Mouse (Mus musculus): ENCODE results near the gene Cdhr3. TPM values are rescaled to one million over a fixed set of nuclear protein-coding genes. Genes with fewer than 3 reads are reported as not detected.

Cdhr3 gene
- polyA plus RNA-seq, 1 experiment from 2014 or later, result not detected

DNA sequence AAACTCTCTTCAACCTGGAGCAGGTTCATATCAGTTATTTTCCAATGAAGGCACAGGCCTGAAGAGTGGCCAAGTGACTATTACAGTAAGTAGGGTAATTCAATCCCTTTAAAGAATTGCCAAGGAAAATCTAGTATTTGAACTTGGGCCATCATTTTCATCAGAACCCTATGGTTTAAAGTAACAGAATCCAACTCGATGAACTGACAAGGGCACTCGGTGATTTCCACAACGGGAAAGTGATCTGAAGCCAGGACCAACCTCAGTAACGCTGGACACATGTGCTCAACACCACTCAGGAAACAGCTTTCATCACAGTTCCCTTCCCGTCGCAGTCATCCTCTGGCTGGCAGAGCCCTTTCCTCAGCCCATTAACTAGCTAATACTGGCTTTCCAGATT lies 68.2 kb downstream of the Cdhr3 start:
- Histone ChIP-seq H3K27ac (ENCODE audit: low read depth, low read length) (no peak overlapping the region), H3K27me3 (ENCODE audit: control insufficient read depth, insufficient read depth, low read length) (peaks cover 6% of the 10 kb centered on the region; the same call in 1 of the 2 replicates), H3K4me3 (ENCODE audit: low read depth, low read length) (no peak overlapping the region), H3K9me3 (ENCODE audit: control insufficient read depth, low read length) (no peaks in the 10 kb centered on the region), H3K4me1 (replicated peaks; ENCODE audit: control insufficient read depth, insufficient read depth, low read length) (no peaks in the 10 kb centered on the region), H3K36me3 (ENCODE audit: control insufficient read depth, insufficient read depth, low read length) (no peaks in the 10 kb centered on the region), H3K9ac (ENCODE audit: low read length) (no peak overlapping the region), H3K4me2 (ENCODE audit: low read depth, low read length, severe bottlenecking) (no peak overlapping the region)
- no peak for DNase-seq (ENCODE audit: low spot score)
- ATAC-seq (replicated peaks; ENCODE audit: low FRiP score), result no peak
- 86% methylated on average over 6 of the region's 6 CpGs for whole genome bisulfite sequencing

GRCm38 (mm10) chr12:33021751-33022150 lies 70.9 kb downstream of the Cdhr3 start:
- H3K36me3 ChIP-seq (ENCODE audit: control insufficient read depth, insufficient read depth, low read length), result no peaks in the 10 kb centered on the region
- no peak overlapping the region for H3K9ac ChIP-seq (ENCODE audit: low read length)
- no peaks in the 10 kb centered on the region for H3K27me3 ChIP-seq (ENCODE audit: control insufficient read depth, insufficient read depth, low read length)
- H3K4me3 ChIP-seq (ENCODE audit: low read depth, low read length), result no peak overlapping the region
- H3K4me2 ChIP-seq (ENCODE audit: low read depth, low read length, severe bottlenecking), result no peak overlapping the region
- H3K9me3 ChIP-seq (ENCODE audit: control insufficient read depth, low read length), result no peaks in the 10 kb centered on the region
- 89% methylated on average over 4 of the region's 4 CpGs for WGBS
- DNase-seq (ENCODE audit: low spot score), result no peak
- no peak overlapping the region for H3K27ac ChIP-seq (ENCODE audit: low read depth, low read length)
- H3K4me1 ChIP-seq (replicated peaks; ENCODE audit: control insufficient read depth, insufficient read depth, low read length), result no peaks in the 10 kb centered on the region
- no peak for ATAC-seq (replicated peaks; ENCODE audit: low FRiP score)

DNA sequence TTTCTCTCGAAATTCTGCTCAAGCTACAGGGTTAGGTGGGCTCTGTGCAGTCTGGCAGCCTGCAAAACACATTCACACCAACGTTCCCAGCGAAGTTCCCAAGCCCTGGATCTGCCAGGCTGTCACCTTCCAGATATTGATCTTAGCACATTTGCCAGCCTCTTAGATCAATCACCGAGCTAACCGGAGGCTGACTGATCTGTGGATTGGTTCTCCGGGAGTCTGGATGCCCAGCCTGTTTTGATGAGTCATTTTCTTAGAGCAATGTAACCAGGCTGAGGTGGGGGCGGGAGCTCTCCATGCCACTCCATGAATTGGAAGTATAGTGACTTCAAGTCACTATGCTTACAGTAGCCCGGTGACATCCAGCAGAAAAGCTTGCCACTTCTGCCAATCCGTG lies 71.5 kb downstream of the Cdhr3 start:
- Histone ChIP-seq H3K27me3 (ENCODE audit: control insufficient read depth, insufficient read depth, low read length) (no peaks in the 10 kb centered on the region), H3K4me2 (ENCODE audit: low read depth, low read length, severe bottlenecking) (no peak overlapping the region), H3K9ac (ENCODE audit: low read length) (no peak overlapping the region), H3K4me3 (ENCODE audit: low read depth, low read length) (no peak overlapping the region), H3K9me3 (ENCODE audit: control insufficient read depth, low read length) (no peaks in the 10 kb centered on the region), H3K27ac (ENCODE audit: low read depth, low read length) (no peak overlapping the region), H3K36me3 (ENCODE audit: control insufficient read depth, insufficient read depth, low read length) (no peaks in the 10 kb centered on the region), H3K4me1 (replicated peaks; ENCODE audit: control insufficient read depth, insufficient read depth, low read length) (no peaks in the 10 kb centered on the region)
- ATAC-seq (replicated peaks; ENCODE audit: low FRiP score), result no peak
- 89% methylated on average over 9 of the region's 9 CpGs for WGBS
- no peak for DNase-seq (ENCODE audit: low spot score)

GRCm38 (mm10) chr12:33020011-33020410 lies 72.7 kb downstream of the Cdhr3 start:
- H3K27me3 ChIP-seq (ENCODE audit: control insufficient read depth, insufficient read depth, low read length), result no peaks in the 10 kb centered on the region
- no peak for DNase-seq (ENCODE audit: low spot score)
- ATAC-seq (replicated peaks; ENCODE audit: low FRiP score), result no peak
- H3K9me3 ChIP-seq (ENCODE audit: control insufficient read depth, low read length), result no peaks in the 10 kb centered on the region
- 90% methylated on average over 6 of the region's 6 CpGs for WGBS
- no peak overlapping the region for H3K4me2 ChIP-seq (ENCODE audit: low read depth, low read length, severe bottlenecking)
- no peak overlapping the region for H3K27ac ChIP-seq (ENCODE audit: low read depth, low read length)
- H3K4me3 ChIP-seq (ENCODE audit: low read depth, low read length), result no peak overlapping the region
- H3K4me1 ChIP-seq (replicated peaks; ENCODE audit: control insufficient read depth, insufficient read depth, low read length), result no peaks in the 10 kb centered on the region
- H3K36me3 ChIP-seq (ENCODE audit: control insufficient read depth, insufficient read depth, low read length), result no peaks in the 10 kb centered on the region
- H3K9ac ChIP-seq (ENCODE audit: low read length), result no peak overlapping the region

DNA sequence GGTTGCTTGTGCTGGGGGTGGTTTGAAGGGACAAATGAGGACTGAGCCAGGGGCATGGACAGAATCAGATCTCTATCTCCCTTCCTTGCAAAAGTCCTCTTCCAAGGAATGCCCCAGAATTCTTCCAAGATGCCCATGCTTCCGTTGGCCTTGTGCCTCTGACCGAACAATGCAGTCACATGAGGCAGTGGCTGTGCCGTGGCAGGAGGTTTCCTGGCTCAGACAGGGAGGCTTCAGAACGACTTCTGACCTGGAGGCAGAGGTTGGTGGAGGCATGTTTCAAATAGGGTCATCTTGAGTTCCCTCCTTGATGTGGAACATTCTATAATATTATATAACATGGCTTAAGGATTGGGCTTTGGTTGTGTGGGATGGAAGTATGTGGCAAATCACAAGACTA lies 74.1 kb downstream of the Cdhr3 start:
- 69% methylated on average over 4 of the region's 4 CpGs for WGBS
- DNase-seq (ENCODE audit: low spot score), result no peak

GRCm38 (mm10) chr12:33016824-33017705 lies 75.6 kb downstream of the Cdhr3 start:
- Histone ChIP-seq H3K4me3 (ENCODE audit: low read depth, low read length) (no peak overlapping the region), H3K27ac (ENCODE audit: low read depth, low read length) (no peak overlapping the region), H3K36me3 (ENCODE audit: control insufficient read depth, insufficient read depth, low read length) (no peaks in the 10 kb centered on the region), H3K9ac (ENCODE audit: low read length) (no peak overlapping the region), H3K27me3 (ENCODE audit: control insufficient read depth, insufficient read depth, low read length) (no peaks in the 10 kb centered on the region), H3K9me3 (ENCODE audit: control insufficient read depth, low read length) (no peaks in the 10 kb centered on the region), H3K4me2 (ENCODE audit: low read depth, low read length, severe bottlenecking) (no peak overlapping the region), H3K4me1 (replicated peaks; ENCODE audit: control insufficient read depth, insufficient read depth, low read length) (no peaks in the 10 kb centered on the region)
- DNase-seq (ENCODE audit: low spot score) (no peak), ATAC-seq (replicated peaks; ENCODE audit: low FRiP score) (no peak)
- WGBS, result 80% methylated on average over 7 of the region's 7 CpGs

More for the DNA sequence above, 74.1 kb downstream of the Cdhr3 start:
- Histone ChIP-seq H3K36me3 (ENCODE audit: control insufficient read depth, insufficient read depth, low read length) (no peaks in the 10 kb centered on the region), H3K27ac (ENCODE audit: low read depth, low read length) (no peak overlapping the region), H3K27me3 (ENCODE audit: control insufficient read depth, insufficient read depth, low read length) (no peaks in the 10 kb centered on the region), H3K4me1 (replicated peaks; ENCODE audit: control insufficient read depth, insufficient read depth, low read length) (no peaks in the 10 kb centered on the region), H3K4me2 (ENCODE audit: low read depth, low read length, severe bottlenecking) (no peak overlapping the region), H3K9me3 (ENCODE audit: control insufficient read depth, low read length) (no peaks in the 10 kb centered on the region), H3K4me3 (ENCODE audit: low read depth, low read length) (no peak overlapping the region), H3K9ac (ENCODE audit: low read length) (no peak overlapping the region)
- no peak for ATAC-seq (replicated peaks; ENCODE audit: low FRiP score)

- H3K4me2 ChIP-seq (ENCODE audit: low read depth, low read length, severe bottlenecking), result no peak overlapping the region
- H3K9ac ChIP-seq (ENCODE audit: low read length), result no peak overlapping the region
- WGBS, result 89% methylated on average over 1 of the region's 1 CpGs
- no peaks in the 10 kb centered on the region for H3K27me3 ChIP-seq (ENCODE audit: control insufficient read depth, insufficient read depth, low read length)
- no peaks in the 10 kb centered on the region for H3K36me3 ChIP-seq (ENCODE audit: control insufficient read depth, insufficient read depth, low read length)
- H3K4me3 ChIP-seq (ENCODE audit: low read depth, low read length), result no peak overlapping the region
- no peak; the same call in 1 of the 2 replicates for ATAC-seq (replicated peaks; ENCODE audit: low FRiP score)
- 0 out of 2 replicates have a peak overlapping the region, but pooled peaks have one; percentile 18 for H3K27ac ChIP-seq (ENCODE audit: low read depth, low read length)
- no peak for DNase-seq (ENCODE audit: low spot score)
- H3K9me3 ChIP-seq (ENCODE audit: control insufficient read depth, low read length), result no peaks in the 10 kb centered on the region
- H3K4me1 ChIP-seq (replicated peaks; ENCODE audit: control insufficient read depth, insufficient read depth, low read length), result no peaks in the 10 kb centered on the region
These were observed 77.6 kb downstream of the Cdhr3 start for GRCm38 (mm10) chr12:33015103-33015502.

DNA sequence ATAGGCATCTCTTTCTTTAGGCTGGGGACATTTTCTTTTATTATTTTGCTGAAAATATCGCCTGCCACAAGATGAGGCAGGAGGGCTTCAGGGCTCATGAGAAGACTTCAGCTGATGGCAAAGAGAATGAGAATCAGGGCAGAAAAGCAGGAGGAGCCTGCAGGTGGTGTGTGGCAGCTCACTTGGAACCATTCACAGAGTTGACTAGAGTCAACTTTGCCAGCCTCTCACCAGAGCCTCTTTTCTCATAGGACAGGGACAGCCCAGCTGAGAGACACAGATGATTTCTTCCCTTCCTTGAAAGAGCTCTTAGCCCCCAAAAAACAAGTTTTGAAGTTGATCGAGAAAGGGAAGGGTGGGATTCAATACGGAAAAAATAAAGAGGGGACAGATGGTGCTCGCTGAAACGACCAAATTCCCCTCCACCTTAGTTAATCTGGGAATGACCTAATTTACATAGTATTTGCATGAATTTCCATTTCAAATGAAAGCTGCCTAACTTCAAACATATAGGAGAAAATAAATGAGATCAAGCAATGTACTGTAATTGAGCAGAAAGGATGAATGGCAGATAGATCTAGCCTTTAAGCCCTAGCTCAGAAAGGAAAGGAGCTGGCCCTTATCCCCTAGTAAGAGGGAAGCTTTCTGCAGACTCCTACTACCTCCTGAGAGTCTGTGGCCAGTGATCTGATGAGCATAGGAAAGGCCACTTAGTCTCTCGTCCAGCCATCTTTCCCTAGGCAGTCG lies 78.5 kb downstream of the Cdhr3 start:
- no peaks in the 10 kb centered on the region for H3K9me3 ChIP-seq (ENCODE audit: control insufficient read depth, low read length)
- H3K4me1 ChIP-seq (replicated peaks; ENCODE audit: control insufficient read depth, insufficient read depth, low read length), result no peaks in the 10 kb centered on the region
- no peaks in the 10 kb centered on the region for H3K36me3 ChIP-seq (ENCODE audit: control insufficient read depth, insufficient read depth, low read length)
- no peak overlapping the region for H3K4me2 ChIP-seq (ENCODE audit: low read depth, low read length, severe bottlenecking)
- ATAC-seq (replicated peaks; ENCODE audit: low FRiP score) (0 out of 2 replicates have a peak, but pooled peaks have one; percentile 61), DNase-seq (ENCODE audit: low spot score) (no peak)
- no peak overlapping the region for H3K4me3 ChIP-seq (ENCODE audit: low read depth, low read length)
- H3K27me3 ChIP-seq (ENCODE audit: control insufficient read depth, insufficient read depth, low read length), result no peaks in the 10 kb centered on the region
- 0 out of 2 replicates have a peak overlapping the region, but pooled peaks have one; percentile 18 for H3K27ac ChIP-seq (ENCODE audit: low read depth, low read length)
- H3K9ac ChIP-seq (ENCODE audit: low read length), result no peak overlapping the region
- 61% methylated on average over 7 of the region's 7 CpGs for WGBS
